Mouse (Mus musculus) left cerebral cortex, postnatal 14 days (tissue): Measurements from ENCODE around the gene Tprkb. TPM values are rescaled to one million over a fixed set of nuclear protein-coding genes. Genes with fewer than 3 reads are reported as not detected.
"Not testable (repeated sequence)": the region's sequence is repeated elsewhere in the genome, so short reads cannot be mapped to it uniquely, and the experiment has no call there.

ENCODE experiments used
- DNase-seq, 2 experiments: peaks; one replicate each; pipeline ENCODE4 v3.0.0; 2021 to 2022; ENCODE audit warnings: low spot score in 2 of 2, mixed read lengths in 1 of 2
- intact Hi-C: fragments of 180-260 bp; cut with DNase I; formaldehyde crosslinking; loops from one replicate; pipeline ENCODE4 v1.15.1; 2025
- total RNA-seq, 2 experiments: library from RNA; stranded (reverse); gene quantifications; 2 replicates each; pipeline ENCODE4 v1.2.3; 2021

Tprkb gene
- total RNA-seq, 2 experiments from 2014 or later, result 48.9 to 52.2 TPM

- DNase-seq, result no peak
- intact Hi-C loops, result loop anchor here (10.0 kb wide), 2 partner anchors 324 to 424 kb away; partner anchors contain the start of gene Alms1
Measured at GRCm38 (mm10) chr6:85908341-85908740, 3.3 kb upstream of the Tprkb start.

- DNase-seq, result no peak
- intact Hi-C loops, result loop anchor here (10.0 kb wide), 3 partner anchors 255 to 425 kb away; partner anchors contain the start of gene Alms1
Measured at GRCm38 (mm10) chr6:85909704-85910103, 2.0 kb upstream of the Tprkb start.

- intact Hi-C loops, result loop anchor here (10.0 kb wide), 1 partner anchor 260 kb away; no protein-coding TSS in a partner anchor
- peak in 1 of 2 experiments; percentile 17 for DNase-seq
Measured at GRCm38 (mm10) chr6:85915141-85915538, 3.5 kb downstream of the Tprkb start.

- intact Hi-C loops, result loop anchor here (10.0 kb wide), 1 partner anchor 261 kb away; no protein-coding TSS in a partner anchor
- peak; percentile 87 to 93 for DNase-seq
Measured at GRCm38 (mm10) chr6:85915539-85916513, 4.2 kb downstream of the Tprkb start, which contains the start of gene Nat8f1. TSS of gene Nat8f1 (minus strand) at chr6:85915687.

- DNase-seq, result no peak
- intact Hi-C loops, result loop anchor here (10.0 kb wide), 1 partner anchor 262 kb away; no protein-coding TSS in a partner anchor
Measured at GRCm38 (mm10) chr6:85916596-85916995, 4.9 kb downstream of the Tprkb start.

- intact Hi-C loops, result loop anchor here (10.0 kb wide), 1 partner anchor 264 kb away; no protein-coding TSS in a partner anchor
- DNase-seq, result not testable (repeated sequence)
Measured at GRCm38 (mm10) chr6:85918341-85918740, 6.7 kb downstream of the Tprkb start.

- DNase-seq, result no peak
- intact Hi-C loops, result loop anchor here (10.0 kb wide), 1 partner anchor 265 kb away; no protein-coding TSS in a partner anchor
Measured at GRCm38 (mm10) chr6:85919401-85919800, 7.7 kb downstream of the Tprkb start.

- DNase-seq, result no peak
- intact Hi-C loops, result no loop called here
Measured at GRCm38 (mm10) chr6:85923643-85924042, 12.0 kb downstream of the Tprkb start.

GRCm38 (mm10) chr6:85926709-85927108, 15.0 kb downstream of the Tprkb start:
- intact Hi-C loops, result no loop called here
- DNase-seq, result no peak

GRCm38 (mm10) chr6:85927476-85928464, 16.1 kb downstream of the Tprkb start:
- intact Hi-C loops, result no loop called here
- DNase-seq, result no peak

GRCm38 (mm10) chr6:85929312-85929711, 17.6 kb downstream of the Tprkb start:
- intact Hi-C loops, result no loop called here
- DNase-seq, result no peak

- intact Hi-C loops, result loop anchor here (10.0 kb wide), 1 partner anchor 431 kb away; the partner anchor contains the start of gene Fam136a
- DNase-seq, result no peak
Measured at GRCm38 (mm10) chr6:85934047-85934446, 22.4 kb downstream of the Tprkb start.

GRCm38 (mm10) chr6:85935646-85936045, 24.0 kb downstream of the Tprkb start:
- intact Hi-C loops, result loop anchor here (5.0 to 10.0 kb wide), 2 partner anchors 72 to 429 kb away; partner anchors contain the start of gene Fam136a
- no peak for DNase-seq

GRCm38 (mm10) chr6:85936508-85937465, 25.1 kb downstream of the Tprkb start:
- peak; percentile 55 to 77 for DNase-seq
- intact Hi-C loops, result loop anchor here (5.0 to 10.0 kb wide), 2 partner anchors 71 to 428 kb away; partner anchors contain the start of gene Fam136a

- DNase-seq, result no peak
- intact Hi-C loops, result loop anchor here (5.0 to 10.0 kb wide), 2 partner anchors 69 to 426 kb away; partner anchors contain the start of gene Fam136a
Measured at GRCm38 (mm10) chr6:85938701-85939100, 27.0 kb downstream of the Tprkb start.

- intact Hi-C loops, result no loop called here
- no peak for DNase-seq
Measured at GRCm38 (mm10) chr6:85942469-85942868, 30.8 kb downstream of the Tprkb start.

- no peak for DNase-seq
- intact Hi-C loops, result no loop called here
Measured at GRCm38 (mm10) chr6:85948549-85948948, 36.9 kb downstream of the Tprkb start.

GRCm38 (mm10) chr6:85957581-85957980, 45.9 kb downstream of the Tprkb start:
- DNase-seq, result no peak
- intact Hi-C loops, result no loop called here
